Mouse (Mus musculus) heart, embryonic 14.5 days (tissue): ENCODE data around the gene Tmc3. TPM values are rescaled to one million over a fixed set of nuclear protein-coding genes. Genes with fewer than 3 reads are reported as not detected.

Source experiments
- polyA plus RNA-seq: library from polyadenylated mRNA; unstranded; fragments of >200 nt; fragmentation: Nextera tagmentation; extraction: Ambion mirVana; gene quantifications from 2 replicates; pipeline ENCODE4 v1.2.1, GENCODE M21; 2014

Tmc3 gene
- polyA plus RNA-seq, 1 experiment from 2014 or later = 0.38 TPM

Other genes starting within 250 kb of the Tmc3 start
- gene Stard5, start 47.0 kb downstream of the Tmc3 start, polyA plus RNA-seq = 30.9 and 33.0 TPM in 2 replicates
- gene Il16, start 160.8 kb downstream of the Tmc3 start, polyA plus RNA-seq = 3.2 and 4.4 TPM in 2 replicates
- gene Cfap161, start 210.0 kb downstream of the Tmc3 start, polyA plus RNA-seq = 3.3 TPM in 2 replicates